Mouse (Mus musculus): ENCODE measurements around the gene Cyp2ab1.

Cyp2ab1 gene

GRCm38 (mm10) chr16:20265089-20265488 is 60.1 kb downstream of the Cyp2ab1 start:
- in situ Hi-C loops (cut with MboI), result no loop called here

Measured in mature B cell (primary cell).